Mouse (Mus musculus) intestine, postnatal 0 days (tissue): ENCODE results near the gene Kctd20. TPM values are rescaled to one million over a fixed set of nuclear protein-coding genes. Genes with fewer than 3 reads are reported as not detected.

Source experiments
- ATAC-seq: fragments of 200-750 bp; cut with Nextera tagmentation; 2 replicates; pipeline ENCODE4 v1.8.0; 2017; ENCODE audit warnings: mild to moderate bottlenecking, moderate TSS enrichment, moderate library complexity
- H3K27ac ChIP-seq: fragments of 300-500 bp; sonication (generic); 2 replicates; pipeline ENCODE4 v1.5.1; 2014; ENCODE audit warnings: mild to moderate bottlenecking, low read depth, low read length, moderate library complexity
- H3K27me3 ChIP-seq: fragments of 300-500 bp; sonication (generic); replicated peaks from 2 replicates; pipeline ENCODE4 v1.6.1; 2014; ENCODE audit warnings: low read length, mixed read lengths; ENCODE audit not compliant: control insufficient read depth, insufficient read depth
- H3K36me3 ChIP-seq: fragments of 300-500 bp; sonication (generic); 2 replicates; pipeline ENCODE4 v1.6.1; 2014; ENCODE audit warnings: mild to moderate bottlenecking, moderate library complexity; ENCODE audit not compliant: control insufficient read depth, insufficient read depth
- H3K4me1 ChIP-seq: fragments of 300-500 bp; sonication (generic); replicated peaks from 2 replicates; pipeline ENCODE4 v1.6.1; 2014; ENCODE audit warnings: antibody characterized with exemption, low read length, mixed read lengths; ENCODE audit not compliant: control insufficient read depth, insufficient read depth
- H3K4me2 ChIP-seq: fragments of 300-500 bp; sonication (generic); replicated peaks from 2 replicates; pipeline ENCODE4 v1.6.1; 2014; ENCODE audit warnings: low read depth, mild to moderate bottlenecking, moderate library complexity
- H3K4me3 ChIP-seq: fragments of 300-500 bp; sonication (generic); 2 replicates; pipeline ENCODE4 v1.5.1; 2014; ENCODE audit warnings: low read depth, low read length
- H3K9ac ChIP-seq: fragments of 300-500 bp; sonication (generic); 2 replicates; pipeline ENCODE4 v1.6.1; 2014; ENCODE audit warnings: mild to moderate bottlenecking, low read depth, low read length
- H3K9me3 ChIP-seq: fragments of 300-500 bp; sonication (generic); 2 replicates; pipeline ENCODE4 v1.6.1; 2016; ENCODE audit warnings: mixed run types; ENCODE audit not compliant: control insufficient read depth
- CTCF ChIP-seq: sonication (generic); IDR thresholded peaks from 2 replicates; pipeline ENCODE4 v1.5.1; 2016; ENCODE audit warnings: low read depth, mild to moderate bottlenecking, control low read depth, antibody characterized with exemption, moderate library complexity
- WGBS: fragments of 180-500 bp; shearing (Covaris S2); extraction: QIAGEN DNeasy Blood & Tissue Kit; methylation state at CpG from one replicate; pipeline ENCODE4 v1.1.7; 2014; 5-methylcytosine and 5-hydroxymethylcytosine counted together
- polyA plus RNA-seq: library from polyadenylated mRNA; unstranded; fragments of >200 nt; fragmentation: Nextera tagmentation; extraction: Ambion mirVana; gene quantifications from 2 replicates; pipeline ENCODE4 v1.2.1, GENCODE M21; 2015

The Kctd20 gene
- polyA plus RNA-seq, 1 experiment from 2014 or later = 25.6 TPM

GRCm38 (mm10) chr17:28948661-28949060, 3.1 kb upstream of the Kctd20 start:
- no peak overlapping the region for H3K4me3 ChIP-seq
- no peaks in the 10 kb centered on the region for H3K36me3 ChIP-seq
- no peaks in the 10 kb centered on the region for H3K9me3 ChIP-seq
- H3K9ac ChIP-seq = no peak overlapping the region
- 68% methylated on average over 4 of the region's 4 CpGs for WGBS
- H3K4me1 ChIP-seq = no peaks in the 10 kb centered on the region
- no peak overlapping the region for H3K27ac ChIP-seq
- no peak overlapping the region for H3K4me2 ChIP-seq
- no peak for ATAC-seq
- TF ChIP-seq CTCF = no peak
- no peaks in the 10 kb centered on the region for H3K27me3 ChIP-seq

GRCm38 (mm10) chr17:28950751-28951150, 999 bp upstream of the Kctd20 start:
- Histone ChIP-seq H3K4me3 (no peak overlapping the region), H3K4me1 (no peaks in the 10 kb centered on the region), H3K27me3 (no peaks in the 10 kb centered on the region), H3K4me2 (no peak overlapping the region), H3K27ac (no peak overlapping the region), H3K9ac (no peak overlapping the region), H3K9me3 (no peaks in the 10 kb centered on the region), H3K36me3 (no peaks in the 10 kb centered on the region)
- TF ChIP-seq CTCF = no peak
- 75% methylated on average over 4 of the region's 4 CpGs for WGBS
- no peak for ATAC-seq

- no peaks in the 10 kb centered on the region for H3K9me3 ChIP-seq
- peak overlapping the region; percentile 76 for H3K4me3 ChIP-seq
- no peak for ATAC-seq
- H3K4me1 ChIP-seq = no peaks in the 10 kb centered on the region
- H3K36me3 ChIP-seq = peaks cover 4% of the 10 kb centered on the region; the same call in 1 of the 2 replicates
- H3K4me2 ChIP-seq = peak overlapping the region; percentile 74
- WGBS = 2% methylated on average over 9 of the region's 9 CpGs
- peak overlapping the region; percentile 98; the same call in 1 of the 2 replicates for H3K27ac ChIP-seq
- no peaks in the 10 kb centered on the region for H3K27me3 ChIP-seq
- no peak for TF ChIP-seq CTCF
- H3K9ac ChIP-seq = peak overlapping the region; percentile 95
Measured at GRCm38 (mm10) chr17:28953251-28953650, 1.5 kb downstream of the Kctd20 start.

- no peaks in the 10 kb centered on the region for H3K4me1 ChIP-seq
- no peak overlapping the region for H3K4me3 ChIP-seq
- H3K36me3 ChIP-seq = peaks cover 6% of the 10 kb centered on the region; the same call in 1 of the 2 replicates
- ATAC-seq = no peak
- H3K9me3 ChIP-seq = no peaks in the 10 kb centered on the region
- WGBS = 94% methylated on average over 9 of the region's 9 CpGs
- no peak overlapping the region; the same call in 1 of the 2 replicates for H3K4me2 ChIP-seq
- no peak overlapping the region for H3K9ac ChIP-seq
- H3K27me3 ChIP-seq = no peaks in the 10 kb centered on the region
- H3K27ac ChIP-seq = no peak overlapping the region
- TF ChIP-seq CTCF = no peak
Measured at GRCm38 (mm10) chr17:28954416-28954815, 2.7 kb downstream of the Kctd20 start.

GRCm38 (mm10) chr17:28960597-28960996, 8.8 kb downstream of the Kctd20 start:
- Histone ChIP-seq H3K36me3 (peaks cover 49% of the 10 kb centered on the region), H3K27me3 (no peaks in the 10 kb centered on the region), H3K4me1 (no peaks in the 10 kb centered on the region), H3K4me3 (no peak overlapping the region), H3K9ac (no peak overlapping the region), H3K9me3 (no peaks in the 10 kb centered on the region), H3K4me2 (no peak overlapping the region), H3K27ac (no peak overlapping the region)
- ATAC-seq = no peak
- WGBS = 50% methylated on average over 10 of the region's 10 CpGs
- TF ChIP-seq CTCF = peak; percentile 52

- Histone ChIP-seq H3K9ac (no peak overlapping the region), H3K9me3 (no peaks in the 10 kb centered on the region), H3K4me1 (no peaks in the 10 kb centered on the region), H3K27ac (peak overlapping the region; percentile 21; the same call in 1 of the 2 replicates), H3K4me3 (no peak overlapping the region), H3K4me2 (no peak overlapping the region), H3K36me3 (peaks cover 59% of the 10 kb centered on the region), H3K27me3 (no peaks in the 10 kb centered on the region)
- no peak for TF ChIP-seq CTCF
- 63% methylated on average over 10 of the region's 10 CpGs for WGBS
- ATAC-seq = 0 out of 2 replicates have a peak, but pooled peaks have one; percentile 40
Measured at GRCm38 (mm10) chr17:28961596-28961995, 9.8 kb downstream of the Kctd20 start.
